Mouse (Mus musculus): ENCODE data around the gene Gpalpp1. TPM values are rescaled to one million over a fixed set of nuclear protein-coding genes. Genes with fewer than 3 reads are reported as not detected.

Gene Gpalpp1
- polyA plus RNA-seq, 1 experiment from 2014 or later: 16.1 TPM

DNA sequence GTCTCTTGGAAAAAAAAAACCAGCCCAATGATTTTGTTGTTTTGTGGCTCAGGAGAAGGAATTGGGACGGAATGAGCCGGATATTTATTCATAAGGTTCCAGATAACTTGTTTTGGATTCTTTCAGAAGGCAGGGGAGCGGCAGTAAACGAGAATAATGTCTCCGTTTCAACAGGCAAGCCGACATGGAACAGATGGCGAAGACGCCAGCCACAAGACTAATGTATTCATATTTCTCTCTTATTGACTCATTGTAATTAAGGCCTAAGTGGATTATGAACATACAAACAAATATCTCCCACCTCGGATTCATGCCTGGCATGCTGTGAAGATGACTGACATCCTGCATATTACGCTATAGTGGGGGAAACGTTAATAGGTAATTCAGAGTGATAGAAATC lies 56.8 kb downstream of the Gpalpp1 start:
- no peak overlapping the region for H3K4me3 ChIP-seq (replicated peaks; ENCODE audit: low read length)
- WGBS: 52% methylated on average over 11 of the region's 11 CpGs
- peak overlapping the region; percentile 31 for H3K27ac ChIP-seq (ENCODE audit: low read length)
- H3K4me1 ChIP-seq (replicated peaks; ENCODE audit: control insufficient read depth, insufficient read depth, low read length): peaks cover 12% of the 10 kb centered on the region
- no peak overlapping the region for H3K4me2 ChIP-seq (ENCODE audit: low read length)
- no peak overlapping the region for H3K9ac ChIP-seq (replicated peaks; ENCODE audit: low read depth, low read length)
- no peaks in the 10 kb centered on the region for H3K9me3 ChIP-seq (ENCODE audit: control insufficient read depth, low read length)
- H3K27me3 ChIP-seq (replicated peaks; ENCODE audit: control insufficient read depth, insufficient read depth, low read length): no peaks in the 10 kb centered on the region
- ATAC-seq: no peak
- no peaks in the 10 kb centered on the region for H3K36me3 ChIP-seq (ENCODE audit: control insufficient read depth, insufficient read depth)

DNA sequence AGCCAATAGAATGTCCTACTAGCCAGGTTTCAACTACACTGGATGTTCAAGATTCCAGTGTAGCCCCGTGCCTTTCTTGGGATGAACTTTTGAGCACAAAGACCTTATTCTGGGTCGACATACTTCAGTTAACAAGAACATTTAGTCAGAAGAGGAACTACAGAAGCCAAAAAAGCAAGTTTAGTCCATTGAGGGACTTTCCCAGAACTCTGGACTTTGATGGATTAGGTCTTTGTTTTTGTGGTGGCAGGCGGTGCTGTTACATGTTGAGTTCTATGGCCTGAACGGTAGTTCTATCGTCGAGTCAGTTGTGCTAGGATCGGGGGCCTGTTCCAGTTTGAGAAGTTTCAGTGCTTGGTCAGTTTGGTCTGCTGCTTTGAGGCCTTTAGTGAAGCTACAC lies 58.6 kb downstream of the Gpalpp1 start:
- H3K4me3 ChIP-seq (replicated peaks; ENCODE audit: low read length): no peak overlapping the region
- no peak for ATAC-seq
- 83% methylated on average over 7 of the region's 7 CpGs for WGBS

DNA sequence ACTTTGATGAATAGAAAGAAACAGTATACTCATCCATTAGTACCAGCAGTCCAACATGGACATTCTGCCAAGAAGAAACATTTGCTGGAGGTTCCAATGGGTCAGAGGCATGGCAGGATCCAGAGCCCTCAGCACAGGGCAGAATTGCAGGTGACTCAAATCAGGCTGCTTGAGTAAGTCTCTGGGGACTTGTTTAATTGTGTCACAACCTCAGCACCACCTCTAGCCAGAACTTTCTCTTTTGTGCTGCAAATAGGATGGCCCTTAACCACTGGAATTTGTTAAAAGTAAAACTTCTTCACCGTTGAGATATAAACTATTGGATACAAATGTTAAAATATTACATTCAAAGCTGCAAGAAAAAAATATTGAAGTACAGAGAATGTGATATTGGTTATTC lies 64.8 kb downstream of the Gpalpp1 start:
- no peak for ATAC-seq
- Histone ChIP-seq H3K27me3 (replicated peaks; ENCODE audit: control insufficient read depth, insufficient read depth, low read length) (no peaks in the 10 kb centered on the region), H3K36me3 (ENCODE audit: control insufficient read depth, insufficient read depth) (no peaks in the 10 kb centered on the region), H3K9ac (replicated peaks; ENCODE audit: low read depth, low read length) (no peak overlapping the region), H3K4me2 (ENCODE audit: low read length) (no peak overlapping the region), H3K9me3 (ENCODE audit: control insufficient read depth, low read length) (no peaks in the 10 kb centered on the region), H3K4me3 (replicated peaks; ENCODE audit: low read length) (no peak overlapping the region), H3K4me1 (replicated peaks; ENCODE audit: control insufficient read depth, insufficient read depth, low read length) (no peaks in the 10 kb centered on the region), H3K27ac (ENCODE audit: low read length) (no peak overlapping the region)
- 66% methylated on average over 1 of the region's 1 CpGs for WGBS

More for the DNA sequence above, 58.6 kb downstream of the Gpalpp1 start:
- peaks cover 12% of the 10 kb centered on the region for H3K4me1 ChIP-seq (replicated peaks; ENCODE audit: control insufficient read depth, insufficient read depth, low read length)
- no peaks in the 10 kb centered on the region for H3K9me3 ChIP-seq (ENCODE audit: control insufficient read depth, low read length)
- H3K27me3 ChIP-seq (replicated peaks; ENCODE audit: control insufficient read depth, insufficient read depth, low read length): no peaks in the 10 kb centered on the region
- H3K27ac ChIP-seq (ENCODE audit: low read length): no peak overlapping the region
- H3K4me2 ChIP-seq (ENCODE audit: low read length): no peak overlapping the region
- H3K9ac ChIP-seq (replicated peaks; ENCODE audit: low read depth, low read length): no peak overlapping the region
- no peaks in the 10 kb centered on the region for H3K36me3 ChIP-seq (ENCODE audit: control insufficient read depth, insufficient read depth)

DNA sequence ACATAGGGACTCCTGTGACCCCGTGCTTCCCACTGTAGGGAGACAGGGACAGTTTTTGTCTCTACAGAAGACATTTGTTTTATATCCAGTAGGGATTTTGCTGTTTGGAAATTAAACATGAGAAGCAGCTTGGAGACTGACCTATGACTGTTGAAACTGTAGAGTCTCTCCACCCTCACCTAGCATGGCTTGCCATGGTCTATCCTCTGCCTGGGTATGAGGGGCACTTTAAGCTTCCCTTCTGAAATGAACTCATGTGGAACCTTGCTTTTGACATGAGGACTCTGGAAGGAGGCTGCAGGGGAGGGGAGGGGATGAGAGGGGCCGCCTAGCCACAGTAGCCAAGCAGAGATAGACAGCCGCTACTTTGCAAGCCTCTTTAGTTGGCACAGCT lies 66.4 kb downstream of the Gpalpp1 start:
- Histone ChIP-seq H3K4me1 (replicated peaks; ENCODE audit: control insufficient read depth, insufficient read depth, low read length) (no peaks in the 10 kb centered on the region), H3K27ac (ENCODE audit: low read length) (no peak overlapping the region), H3K27me3 (replicated peaks; ENCODE audit: control insufficient read depth, insufficient read depth, low read length) (no peaks in the 10 kb centered on the region), H3K36me3 (ENCODE audit: control insufficient read depth, insufficient read depth) (no peaks in the 10 kb centered on the region), H3K4me2 (ENCODE audit: low read length) (no peak overlapping the region), H3K9ac (replicated peaks; ENCODE audit: low read depth, low read length) (no peak overlapping the region), H3K4me3 (replicated peaks; ENCODE audit: low read length) (no peak overlapping the region), H3K9me3 (ENCODE audit: control insufficient read depth, low read length) (no peaks in the 10 kb centered on the region)
- no peak for ATAC-seq
- WGBS: 43% methylated on average over 3 of the region's 3 CpGs

DNA sequence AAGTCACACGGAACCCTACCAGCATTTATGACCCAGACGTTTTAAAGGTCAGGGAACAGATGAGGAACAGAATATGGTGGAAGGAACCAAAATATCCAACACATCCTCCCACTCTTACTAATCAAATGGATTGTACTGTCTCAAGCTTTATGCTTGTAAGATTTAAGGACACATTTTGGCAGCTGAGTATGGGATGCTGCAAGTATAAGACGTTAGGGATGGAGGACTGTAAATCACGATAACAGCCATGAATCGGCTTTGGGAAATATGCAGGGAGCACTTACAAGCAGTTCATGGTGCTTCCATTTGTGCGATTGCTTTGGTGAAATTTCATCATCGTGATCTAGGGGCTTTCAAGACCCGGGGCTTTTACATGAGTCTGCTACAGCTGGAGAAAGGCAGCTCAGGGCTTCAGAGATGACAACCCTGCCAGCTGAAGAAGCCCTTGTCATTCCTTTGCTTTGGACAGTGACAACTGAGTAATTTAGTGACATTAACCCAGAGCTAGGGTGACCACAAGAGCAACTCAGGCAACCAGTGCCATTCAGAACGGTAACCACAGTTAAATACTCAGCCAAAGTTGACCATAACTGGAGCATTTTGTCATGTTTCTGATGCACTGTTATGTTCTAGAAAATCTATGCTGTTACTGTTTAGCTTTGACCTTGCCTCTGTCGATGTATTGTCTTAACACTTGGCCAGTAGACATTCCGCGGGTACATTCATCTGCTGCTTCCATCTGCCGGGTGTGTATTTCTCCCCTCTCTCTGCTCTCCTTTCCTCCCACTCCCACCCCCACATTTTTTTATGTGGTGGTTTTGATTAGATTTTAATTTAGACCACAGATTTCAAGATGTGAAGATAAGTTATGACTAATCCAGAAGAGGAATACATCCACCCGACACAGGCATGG lies 67.1 kb downstream of the Gpalpp1 start:
- H3K27me3 ChIP-seq (replicated peaks; ENCODE audit: control insufficient read depth, insufficient read depth, low read length): no peaks in the 10 kb centered on the region
- 85% methylated on average over 14 of the region's 14 CpGs for WGBS
- H3K36me3 ChIP-seq (ENCODE audit: control insufficient read depth, insufficient read depth): no peaks in the 10 kb centered on the region
- H3K4me2 ChIP-seq (ENCODE audit: low read length): no peak overlapping the region
- H3K4me3 ChIP-seq (replicated peaks; ENCODE audit: low read length): no peak overlapping the region
- no peaks in the 10 kb centered on the region for H3K4me1 ChIP-seq (replicated peaks; ENCODE audit: control insufficient read depth, insufficient read depth, low read length)
- no peaks in the 10 kb centered on the region for H3K9me3 ChIP-seq (ENCODE audit: control insufficient read depth, low read length)
- no peak for ATAC-seq
- H3K27ac ChIP-seq (ENCODE audit: low read length): no peak overlapping the region
- no peak overlapping the region for H3K9ac ChIP-seq (replicated peaks; ENCODE audit: low read depth, low read length)

Other genes starting within 250 kb of the Gpalpp1 start
- 9.6 and 11.9 TPM in 2 replicates for gene Kctd4, start 155.8 kb downstream of the Gpalpp1 start, polyA plus RNA-seq (2015; fragmentation: Nextera tagmentation; extraction: Ambion mirVana)
- gene Gtf2f2, start 99.9 kb downstream of the Gpalpp1 start, polyA plus RNA-seq (2015; fragmentation: Nextera tagmentation; extraction: Ambion mirVana): 49.6 and 52.5 TPM in 2 replicates
- gene Nufip1, start 131 bp upstream of the Gpalpp1 start, polyA plus RNA-seq (2015; fragmentation: Nextera tagmentation; extraction: Ambion mirVana): 15.4 and 16.5 TPM in 2 replicates